Mouse (Mus musculus) hindbrain, embryonic 11.5 days (tissue): ENCODE results near the gene Chd8. TPM values are rescaled to one million over a fixed set of nuclear protein-coding genes. Genes with fewer than 3 reads are reported as not detected.

Experiments used
- ATAC-seq: fragments of 200-750 bp; cut with Nextera tagmentation; 2 replicates; pipeline ENCODE4 v1.8.0; 2017; ENCODE audit warnings: mild to moderate bottlenecking, moderate TSS enrichment, moderate library complexity; ENCODE audit not compliant: low FRiP score
- DNase-seq: peaks from one replicate; pipeline ENCODE4 v3.0.0-alpha.2; 2015; ENCODE audit warnings: low spot score
- H3K27ac ChIP-seq: fragments of 300-500 bp; sonication (generic); 2 replicates; pipeline ENCODE4 v1.5.1; 2014; ENCODE audit warnings: mild to moderate bottlenecking, low read depth, low read length
- H3K27me3 ChIP-seq: fragments of 300-500 bp; sonication (generic); 2 replicates; pipeline ENCODE4 v1.6.1; 2014; ENCODE audit warnings: mild to moderate bottlenecking, low read length, moderate library complexity, mixed read lengths; ENCODE audit not compliant: control insufficient read depth, insufficient read depth
- H3K36me3 ChIP-seq: fragments of 300-500 bp; sonication (generic); 2 replicates; pipeline ENCODE4 v1.6.1; 2014; ENCODE audit warnings: mild to moderate bottlenecking, low read length, moderate library complexity, mixed read lengths; ENCODE audit not compliant: control insufficient read depth, insufficient read depth
- H3K4me1 ChIP-seq: fragments of 300-500 bp; sonication (generic); replicated peaks from 2 replicates; pipeline ENCODE4 v1.6.1; 2014; ENCODE audit warnings: low read length, mixed read lengths; ENCODE audit not compliant: control insufficient read depth, insufficient read depth
- H3K4me2 ChIP-seq: fragments of 300-500 bp; sonication (generic); replicated peaks from 2 replicates; pipeline ENCODE4 v1.6.1; 2014; ENCODE audit warnings: mild to moderate bottlenecking, low read depth, low read length
- H3K4me3 ChIP-seq: fragments of 300-500 bp; sonication (generic); 2 replicates; pipeline ENCODE4 v1.5.1; 2014; ENCODE audit warnings: low read depth, low read length
- H3K9ac ChIP-seq: fragments of 300-500 bp; sonication (generic); 2 replicates; pipeline ENCODE4 v1.6.1; 2014; ENCODE audit warnings: low read depth, low read length
- H3K9me3 ChIP-seq: fragments of 300-500 bp; sonication (generic); 2 replicates; pipeline ENCODE4 v1.6.1; 2016; ENCODE audit warnings: low read length; ENCODE audit not compliant: control insufficient read depth
- WGBS: fragments of 180-500 bp; shearing (Covaris S2); extraction: QIAGEN DNeasy Blood & Tissue Kit; methylation state at CpG from one replicate; pipeline ENCODE4 v1.1.7; 2014; 5-methylcytosine and 5-hydroxymethylcytosine counted together
- polyA plus RNA-seq: library from polyadenylated mRNA; unstranded; fragments of >200 nt; fragmentation: Nextera tagmentation; extraction: Ambion mirVana; gene quantifications from 2 replicates; pipeline ENCODE4 v1.2.1, GENCODE M21; 2014

Chd8 gene
- polyA plus RNA-seq, 1 experiment from 2014 or later = 62.3 TPM

- no peaks in the 10 kb centered on the region for H3K27me3 ChIP-seq
- whole genome bisulfite sequencing = under 1% methylated on average over 64 of the region's 66 CpGs
- DNase-seq (peak; percentile 99), ATAC-seq (peak; percentile 99)
- H3K4me1 ChIP-seq = peaks cover 3% of the 10 kb centered on the region; the same call in 1 of the 2 replicates
- H3K9ac ChIP-seq = peak within 1 kb of the TSS; percentile 86
- peak within 1 kb of the TSS; percentile 77 for H3K27ac ChIP-seq
- H3K9me3 ChIP-seq = no peaks in the 10 kb centered on the region
- peak within 1 kb of the TSS; percentile 91 for H3K4me3 ChIP-seq
- no peaks in the 10 kb centered on the region for H3K36me3 ChIP-seq
- H3K4me2 ChIP-seq = peak within 1 kb of the TSS; percentile 59
Observed at GRCm38 (mm10) chr14:52278932-52279746, 21.6 kb upstream of the Chd8 start, which contains the start of the genes Tox4 and Rab2b. TSS of gene Tox4 (plus strand) at chr14:52279146. TSS of gene Rab2b (minus strand) at chr14:52279545.

- H3K4me1 ChIP-seq = peaks cover 3% of the 10 kb centered on the region; the same call in 1 of the 2 replicates
- ATAC-seq = no peak
- WGBS = 94% methylated on average over 4 of the region's 4 CpGs
- H3K27ac ChIP-seq = no peak overlapping the region
- no peaks in the 10 kb centered on the region for H3K36me3 ChIP-seq
- no peaks in the 10 kb centered on the region for H3K9me3 ChIP-seq
- no peak overlapping the region for H3K4me3 ChIP-seq
- no peak for DNase-seq
- H3K9ac ChIP-seq = no peak overlapping the region
- no peak overlapping the region for H3K4me2 ChIP-seq
- H3K27me3 ChIP-seq = no peaks in the 10 kb centered on the region
Observed at GRCm38 (mm10) chr14:52277210-52277609, 19.6 kb upstream of the Chd8 start.

GRCm38 (mm10) chr14:52272781-52273180 is 15.2 kb upstream of the Chd8 start:
- 75% methylated on average over 3 of the region's 3 CpGs for WGBS
- no peaks in the 10 kb centered on the region for H3K4me1 ChIP-seq

GRCm38 (mm10) chr14:52256311-52257175 is 1.0 kb downstream of the Chd8 start:
- ATAC-seq (no peak), DNase-seq (peak; percentile 34)
- H3K4me3 ChIP-seq = peak overlapping the region; percentile 77
- H3K4me2 ChIP-seq = peak overlapping the region; percentile 76
- no peaks in the 10 kb centered on the region for H3K9me3 ChIP-seq
- WGBS = 9% methylated on average over 18 of the region's 18 CpGs
- H3K27ac ChIP-seq = no peak overlapping the region
- H3K36me3 ChIP-seq = no peaks in the 10 kb centered on the region
- no peaks in the 10 kb centered on the region for H3K27me3 ChIP-seq
- H3K4me1 ChIP-seq = no peaks in the 10 kb centered on the region
- peak overlapping the region; percentile 75 for H3K9ac ChIP-seq

More at GRCm38 (mm10) chr14:52272781-52273180, 15.2 kb upstream of the Chd8 start:
- H3K9ac ChIP-seq = no peak overlapping the region
- DNase-seq = no peak
- no peaks in the 10 kb centered on the region for H3K36me3 ChIP-seq
- no peaks in the 10 kb centered on the region for H3K27me3 ChIP-seq
- H3K4me3 ChIP-seq = no peak overlapping the region
- H3K4me2 ChIP-seq = no peak overlapping the region
- ATAC-seq = no peak
- H3K27ac ChIP-seq = no peak overlapping the region
- H3K9me3 ChIP-seq = no peaks in the 10 kb centered on the region

GRCm38 (mm10) chr14:52246129-52246528 is 11.5 kb downstream of the Chd8 start:
- WGBS = 84% methylated on average over 4 of the region's 4 CpGs
- no peak for DNase-seq
- Histone ChIP-seq H3K4me2 (no peak overlapping the region), H3K36me3 (no peaks in the 10 kb centered on the region), H3K4me3 (no peak overlapping the region), H3K9ac (no peak overlapping the region), H3K4me1 (no peaks in the 10 kb centered on the region), H3K9me3 (no peaks in the 10 kb centered on the region), H3K27me3 (no peaks in the 10 kb centered on the region), H3K27ac (no peak overlapping the region)
- no peak for ATAC-seq

- Histone ChIP-seq H3K4me3 (peak overlapping the region; percentile 79), H3K27ac (no peak overlapping the region), H3K4me1 (no peaks in the 10 kb centered on the region), H3K4me2 (peak overlapping the region; percentile 53), H3K27me3 (no peaks in the 10 kb centered on the region), H3K9me3 (no peaks in the 10 kb centered on the region), H3K36me3 (no peaks in the 10 kb centered on the region), H3K9ac (peak overlapping the region; percentile 66)
- 10% methylated on average over 7 of the region's 7 CpGs for WGBS
- ATAC-seq (peak; percentile 85), DNase-seq (no peak)
Observed at GRCm38 (mm10) chr14:52244690-52245042, 12.9 kb downstream of the Chd8 start.

- peak; percentile 100 for ATAC-seq
- peak overlapping the region; percentile 78 for H3K4me2 ChIP-seq
- H3K27me3 ChIP-seq = no peaks in the 10 kb centered on the region
- DNase-seq = peak; percentile 100
- H3K36me3 ChIP-seq = no peaks in the 10 kb centered on the region
- H3K27ac ChIP-seq = 0 out of 2 replicates have a peak overlapping the region, but pooled peaks have one; percentile 39
- H3K9ac ChIP-seq = peak overlapping the region; percentile 66
- no peaks in the 10 kb centered on the region for H3K4me1 ChIP-seq
- peak overlapping the region; percentile 79 for H3K4me3 ChIP-seq
- H3K9me3 ChIP-seq = no peaks in the 10 kb centered on the region
- under 1% methylated on average over 28 of the region's 32 CpGs for WGBS
Observed at GRCm38 (mm10) chr14:52244041-52244689, 13.4 kb downstream of the Chd8 start.

- H3K27me3 ChIP-seq = no peaks in the 10 kb centered on the region
- no peak overlapping the region for H3K27ac ChIP-seq
- ATAC-seq = no peak
- no peak overlapping the region for H3K4me2 ChIP-seq
- WGBS = 86% methylated on average over 1 of the region's 1 CpGs
- DNase-seq = no peak
- no peaks in the 10 kb centered on the region for H3K4me1 ChIP-seq
- no peak overlapping the region for H3K4me3 ChIP-seq
- H3K9me3 ChIP-seq = no peaks in the 10 kb centered on the region
- H3K36me3 ChIP-seq = peaks cover 10% of the 10 kb centered on the region
- no peak overlapping the region for H3K9ac ChIP-seq
Observed at GRCm38 (mm10) chr14:52236216-52236615, 21.4 kb downstream of the Chd8 start.
